Mouse (Mus musculus): ENCODE results near the gene Srsf10. TPM values are rescaled to one million over a fixed set of nuclear protein-coding genes. Genes with fewer than 3 reads are reported as not detected.

Srsf10 gene
- polyA plus RNA-seq, 1 experiment from 2014 or later: 144 TPM

GRCm38 (mm10) chr4:135872015-135872414 lies 16.5 kb downstream of the Srsf10 start:
- Histone ChIP-seq H3K4me3 (ENCODE audit: low read length) (peak overlapping the region; percentile 79), H3K4me1 (ENCODE audit: control insufficient read depth, insufficient read depth, low read depth, low read length) (peaks cover 40% of the 10 kb centered on the region), H3K36me3 (ENCODE audit: control insufficient read depth, insufficient read depth, low read length) (peaks cover 3% of the 10 kb centered on the region), H3K9me3 (ENCODE audit: control insufficient read depth, low read length) (no peaks in the 10 kb centered on the region), H3K27ac (ENCODE audit: low read depth, low read length) (no peak overlapping the region), H3K9ac (ENCODE audit: low read depth, low read length) (peak overlapping the region; percentile 86), H3K27me3 (replicated peaks; ENCODE audit: control insufficient read depth, insufficient read depth, low read length) (no peaks in the 10 kb centered on the region), H3K4me2 (ENCODE audit: low read length) (peak overlapping the region; percentile 87)
- 53% methylated on average over 3 of the region's 3 CpGs for WGBS
- ATAC-seq: no peak

- peak overlapping the region; percentile 87 for H3K4me2 ChIP-seq (ENCODE audit: low read length)
- no peak for ATAC-seq
Measured at GRCm38 (mm10) chr4:135872589-135873391, 17.2 kb downstream of the Srsf10 start.

GRCm38 (mm10) chr4:135873526-135874202 lies 18.1 kb downstream of the Srsf10 start, which contains the start of gene Pnrc2:
Gene Pnrc2 (minus strand): TSS chr4:135873850.
- peak; percentile 97 for ATAC-seq
- Histone ChIP-seq H3K4me2 (ENCODE audit: low read length) (peak within 1 kb of the TSS; percentile 87), H3K4me1 (ENCODE audit: control insufficient read depth, insufficient read depth, low read depth, low read length) (peaks cover 41% of the 10 kb centered on the region), H3K27me3 (replicated peaks; ENCODE audit: control insufficient read depth, insufficient read depth, low read length) (no peaks in the 10 kb centered on the region), H3K27ac (ENCODE audit: low read depth, low read length) (peak within 1 kb of the TSS; percentile 99), H3K4me3 (ENCODE audit: low read length) (peak within 1 kb of the TSS; percentile 79), H3K9ac (ENCODE audit: low read depth, low read length) (peak within 1 kb of the TSS; percentile 86), H3K36me3 (ENCODE audit: control insufficient read depth, insufficient read depth, low read length) (peaks cover 3% of the 10 kb centered on the region), H3K9me3 (ENCODE audit: control insufficient read depth, low read length) (no peaks in the 10 kb centered on the region)
- under 1% methylated on average over 54 of the region's 60 CpGs for WGBS

More at GRCm38 (mm10) chr4:135872589-135873391, 17.2 kb downstream of the Srsf10 start:
- WGBS: 7% methylated on average over 17 of the region's 17 CpGs
- H3K27me3 ChIP-seq (replicated peaks; ENCODE audit: control insufficient read depth, insufficient read depth, low read length): no peaks in the 10 kb centered on the region
- H3K9me3 ChIP-seq (ENCODE audit: control insufficient read depth, low read length): no peaks in the 10 kb centered on the region
- peak overlapping the region; percentile 79 for H3K4me3 ChIP-seq (ENCODE audit: low read length)
- H3K9ac ChIP-seq (ENCODE audit: low read depth, low read length): peak overlapping the region; percentile 86
- peaks cover 41% of the 10 kb centered on the region for H3K4me1 ChIP-seq (ENCODE audit: control insufficient read depth, insufficient read depth, low read depth, low read length)
- H3K27ac ChIP-seq (ENCODE audit: low read depth, low read length): peak overlapping the region; percentile 99
- peaks cover 3% of the 10 kb centered on the region for H3K36me3 ChIP-seq (ENCODE audit: control insufficient read depth, insufficient read depth, low read length)

- ATAC-seq: no peak
- Histone ChIP-seq H3K4me1 (ENCODE audit: control insufficient read depth, insufficient read depth, low read depth, low read length) (peaks cover 41% of the 10 kb centered on the region), H3K4me2 (ENCODE audit: low read length) (peak overlapping the region; percentile 65; the same call in 1 of the 2 replicates)
Measured at GRCm38 (mm10) chr4:135874564-135875535, 19.3 kb downstream of the Srsf10 start.

GRCm38 (mm10) chr4:135875546-135875945 lies 20.0 kb downstream of the Srsf10 start:
- Histone ChIP-seq H3K4me3 (ENCODE audit: low read length) (no peak overlapping the region), H3K36me3 (ENCODE audit: control insufficient read depth, insufficient read depth, low read length) (peaks cover 3% of the 10 kb centered on the region), H3K27ac (ENCODE audit: low read depth, low read length) (no peak overlapping the region), H3K4me2 (ENCODE audit: low read length) (no peak overlapping the region), H3K9ac (ENCODE audit: low read depth, low read length) (no peak overlapping the region), H3K4me1 (ENCODE audit: control insufficient read depth, insufficient read depth, low read depth, low read length) (peaks cover 39% of the 10 kb centered on the region), H3K27me3 (replicated peaks; ENCODE audit: control insufficient read depth, insufficient read depth, low read length) (no peaks in the 10 kb centered on the region), H3K9me3 (ENCODE audit: control insufficient read depth, low read length) (no peaks in the 10 kb centered on the region)
- no peak for ATAC-seq
- 21% methylated on average over 7 of the region's 7 CpGs for WGBS

More at GRCm38 (mm10) chr4:135874564-135875535, 19.3 kb downstream of the Srsf10 start:
- no peaks in the 10 kb centered on the region for H3K9me3 ChIP-seq (ENCODE audit: control insufficient read depth, low read length)
- peak overlapping the region; percentile 99 for H3K27ac ChIP-seq (ENCODE audit: low read depth, low read length)
- H3K9ac ChIP-seq (ENCODE audit: low read depth, low read length): no peak overlapping the region
- H3K4me3 ChIP-seq (ENCODE audit: low read length): no peak overlapping the region
- 77% methylated on average over 10 of the region's 10 CpGs for WGBS
- H3K27me3 ChIP-seq (replicated peaks; ENCODE audit: control insufficient read depth, insufficient read depth, low read length): no peaks in the 10 kb centered on the region
- H3K36me3 ChIP-seq (ENCODE audit: control insufficient read depth, insufficient read depth, low read length): peaks cover 3% of the 10 kb centered on the region

- Histone ChIP-seq H3K4me2 (ENCODE audit: low read length) (peak overlapping the region; percentile 55), H3K9ac (ENCODE audit: low read depth, low read length) (peak overlapping the region; percentile 53), H3K27ac (ENCODE audit: low read depth, low read length) (0 out of 2 replicates have a peak overlapping the region, but pooled peaks have one; percentile 63), H3K9me3 (ENCODE audit: control insufficient read depth, low read length) (no peaks in the 10 kb centered on the region), H3K27me3 (replicated peaks; ENCODE audit: control insufficient read depth, insufficient read depth, low read length) (no peaks in the 10 kb centered on the region), H3K4me1 (ENCODE audit: control insufficient read depth, insufficient read depth, low read depth, low read length) (peaks cover 37% of the 10 kb centered on the region), H3K4me3 (ENCODE audit: low read length) (peak overlapping the region; percentile 9; the same call in 1 of the 2 replicates), H3K36me3 (ENCODE audit: control insufficient read depth, insufficient read depth, low read length) (peaks cover 3% of the 10 kb centered on the region)
- ATAC-seq: no peak
- WGBS: 3% methylated on average over 9 of the region's 9 CpGs
Measured at GRCm38 (mm10) chr4:135875991-135876582, 20.5 kb downstream of the Srsf10 start.

GRCm38 (mm10) chr4:135876583-135877020 lies 21.1 kb downstream of the Srsf10 start:
- under 1% methylated on average over 16 of the region's 16 CpGs for WGBS
- Histone ChIP-seq H3K27me3 (replicated peaks; ENCODE audit: control insufficient read depth, insufficient read depth, low read length) (no peaks in the 10 kb centered on the region), H3K9me3 (ENCODE audit: control insufficient read depth, low read length) (no peaks in the 10 kb centered on the region), H3K4me2 (ENCODE audit: low read length) (peak overlapping the region; percentile 55), H3K4me3 (ENCODE audit: low read length) (peak overlapping the region; percentile 9; the same call in 1 of the 2 replicates), H3K4me1 (ENCODE audit: control insufficient read depth, insufficient read depth, low read depth, low read length) (peaks cover 34% of the 10 kb centered on the region), H3K36me3 (ENCODE audit: control insufficient read depth, insufficient read depth, low read length) (peaks cover under 1% of the 10 kb centered on the region), H3K27ac (ENCODE audit: low read depth, low read length) (0 out of 2 replicates have a peak overlapping the region, but pooled peaks have one; percentile 63), H3K9ac (ENCODE audit: low read depth, low read length) (peak overlapping the region; percentile 53)
- ATAC-seq: no peak

GRCm38 (mm10) chr4:135877742-135878141 lies 22.2 kb downstream of the Srsf10 start:
- Histone ChIP-seq H3K9ac (ENCODE audit: low read depth, low read length) (no peak overlapping the region), H3K4me1 (ENCODE audit: control insufficient read depth, insufficient read depth, low read depth, low read length) (peaks cover 24% of the 10 kb centered on the region), H3K4me3 (ENCODE audit: low read length) (no peak overlapping the region), H3K4me2 (ENCODE audit: low read length) (no peak overlapping the region), H3K27me3 (replicated peaks; ENCODE audit: control insufficient read depth, insufficient read depth, low read length) (no peaks in the 10 kb centered on the region), H3K9me3 (ENCODE audit: control insufficient read depth, low read length) (no peaks in the 10 kb centered on the region), H3K36me3 (ENCODE audit: control insufficient read depth, insufficient read depth, low read length) (no peaks in the 10 kb centered on the region), H3K27ac (ENCODE audit: low read depth, low read length) (no peak overlapping the region)
- WGBS: 68% methylated on average over 2 of the region's 2 CpGs
- no peak for ATAC-seq

Measured in hindbrain, embryonic 16.5 days (tissue).